Mouse (Mus musculus): Measurements from ENCODE around the gene Nudt10. TPM values are rescaled to one million over a fixed set of nuclear protein-coding genes. Genes with fewer than 3 reads are reported as not detected.
"Not testable (repeated sequence)": the region's sequence is repeated elsewhere in the genome, so short reads cannot be mapped to it uniquely, and the experiment has no call there.

The Nudt10 gene
- polyA plus RNA-seq (2014; fragmentation: Nextera tagmentation; extraction: Ambion mirVana) = 32.7 and 34.6 TPM in 2 replicates

DNA sequence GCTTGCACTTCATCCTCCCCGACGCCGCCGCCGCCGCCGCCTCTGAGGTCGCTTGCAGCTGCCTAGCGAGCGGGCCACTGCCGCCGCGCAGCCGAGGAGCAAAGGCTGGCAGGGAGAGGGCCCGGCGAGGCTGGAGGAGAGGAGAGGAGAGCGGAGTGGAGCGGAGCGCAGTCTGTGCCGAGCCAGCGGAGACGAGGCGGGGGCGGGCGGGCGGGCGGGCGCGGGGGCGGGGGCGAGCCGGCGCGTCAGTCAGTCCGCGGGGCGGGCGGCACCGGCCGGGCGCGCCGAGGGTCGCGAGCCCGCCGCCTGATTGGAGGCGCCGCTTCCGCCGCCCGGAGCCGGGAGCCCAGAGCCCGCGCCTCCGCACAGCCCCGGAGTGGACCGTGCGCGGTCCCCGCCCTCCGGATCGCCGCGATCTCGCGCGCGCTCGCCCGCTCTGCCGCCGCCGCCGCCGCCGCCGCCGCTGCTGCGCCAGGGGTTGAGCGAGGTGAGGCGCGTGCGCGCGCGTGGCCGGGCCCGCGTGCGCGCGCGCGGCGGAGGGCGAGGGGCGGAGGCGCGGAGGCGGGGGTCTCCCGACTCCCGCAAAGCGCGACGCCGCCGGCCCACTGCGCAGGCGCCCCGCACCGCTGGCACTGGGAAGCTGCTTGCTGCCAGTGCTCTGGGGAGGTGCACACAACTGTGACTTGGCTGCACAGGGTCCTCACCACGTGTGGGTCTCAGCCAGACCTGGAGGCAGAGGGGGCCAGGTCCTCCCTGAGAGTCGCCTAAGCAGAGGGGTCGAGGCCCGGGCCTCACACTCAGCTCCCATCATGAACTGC is at the start of gene Nudt10:
Gene Nudt10, minus strand, starts transcription at position 193 of the 818 bp plus-strand sequence.
- H3K27ac ChIP-seq (ENCODE audit: low read depth, low read length); H3K4me1 ChIP-seq (replicated peaks; ENCODE audit: control insufficient read depth, insufficient read depth, low read length); H3K9me3 ChIP-seq (ENCODE audit: control insufficient read depth, low read length); H3K27me3 ChIP-seq (ENCODE audit: control insufficient read depth, insufficient read depth, low read length); H3K9ac ChIP-seq (ENCODE audit: low read depth, low read length); H3K36me3 ChIP-seq (ENCODE audit: control insufficient read depth, insufficient read depth, low read length); DNase-seq (ENCODE audit: low spot score): not testable (repeated sequence)
- peak; percentile 86 for ATAC-seq (ENCODE audit: low FRiP score)
- H3K4me2 ChIP-seq (replicated peaks; ENCODE audit: low read depth, low read length) = peak within 1 kb of the TSS; percentile 33; the same call in 1 of the 2 replicates
- no CpG with 5 or more reads among the region's 116 CpGs for WGBS
- peak within 1 kb of the TSS; percentile 31 for H3K4me3 ChIP-seq (ENCODE audit: low read depth, low read length)

DNA sequence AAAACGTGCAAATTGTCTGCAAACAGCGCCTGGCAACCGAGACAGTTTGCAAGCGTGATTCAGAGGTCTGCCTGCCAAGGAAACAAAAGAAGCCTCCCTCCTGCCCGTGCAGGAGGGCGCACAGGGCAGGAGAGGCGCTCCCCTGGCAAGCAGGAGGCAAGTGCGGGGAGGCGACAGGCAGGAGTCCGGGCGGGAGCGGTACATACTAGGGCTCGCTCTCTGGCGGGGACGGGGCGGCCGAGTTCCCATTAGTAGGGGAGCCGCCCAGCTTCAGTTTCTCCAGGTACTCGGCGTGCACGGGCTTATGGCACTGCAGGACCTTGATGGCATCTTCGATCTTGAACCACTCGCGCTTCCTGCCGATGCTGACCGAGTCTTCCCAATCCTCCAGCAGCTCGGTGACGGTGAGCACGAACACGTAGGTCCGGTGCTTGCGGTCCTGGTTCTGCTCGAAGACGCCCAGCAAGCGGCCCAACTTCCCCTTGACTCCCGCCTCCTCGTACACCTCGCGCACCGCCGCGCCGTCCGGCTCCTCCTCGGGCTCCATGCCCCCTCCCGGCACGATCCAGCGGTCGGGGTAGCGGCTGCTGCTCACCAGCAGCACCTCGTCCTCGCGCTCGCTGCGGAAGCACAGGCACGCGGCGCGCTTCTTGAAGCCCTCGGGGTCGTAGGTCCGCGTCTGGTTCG is 536 bp downstream of the Nudt10 start:
- not testable (repeated sequence) for H3K9ac ChIP-seq (ENCODE audit: low read depth, low read length); H3K27ac ChIP-seq (ENCODE audit: low read depth, low read length); H3K9me3 ChIP-seq (ENCODE audit: control insufficient read depth, low read length); H3K36me3 ChIP-seq (ENCODE audit: control insufficient read depth, insufficient read depth, low read length); H3K27me3 ChIP-seq (ENCODE audit: control insufficient read depth, insufficient read depth, low read length); H3K4me1 ChIP-seq (replicated peaks; ENCODE audit: control insufficient read depth, insufficient read depth, low read length); H3K4me2 ChIP-seq (replicated peaks; ENCODE audit: low read depth, low read length)
- peak overlapping the region; percentile 31 for H3K4me3 ChIP-seq (ENCODE audit: low read depth, low read length)
- peak; percentile 0 for DNase-seq (ENCODE audit: low spot score)
- 40% methylated on average over 1 of the region's 64 CpGs for whole genome bisulfite sequencing
- peak; percentile 77 for ATAC-seq (ENCODE audit: low FRiP score)

DNA sequence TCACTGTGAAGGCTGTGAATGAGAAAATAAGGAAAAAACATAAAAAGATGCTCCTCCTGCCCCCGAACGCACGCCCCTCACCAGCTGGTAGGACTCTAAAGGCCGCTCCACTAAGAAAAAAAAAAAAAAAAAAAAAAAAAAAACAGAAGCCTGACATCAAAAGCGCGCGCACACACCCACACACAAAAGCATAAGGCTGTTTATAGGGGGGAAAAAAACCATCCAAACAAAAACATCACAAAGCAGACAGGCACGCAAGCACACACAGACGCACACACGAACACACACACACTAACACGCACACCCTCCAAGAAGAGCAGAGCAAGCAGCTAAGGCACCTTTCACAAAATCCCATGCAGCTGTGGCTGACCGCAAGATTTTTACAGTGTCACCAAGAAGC is 1.1 kb downstream of the Nudt10 start:
- Histone ChIP-seq H3K4me1 (replicated peaks; ENCODE audit: control insufficient read depth, insufficient read depth, low read length) (no peaks in the 10 kb centered on the region), H3K36me3 (ENCODE audit: control insufficient read depth, insufficient read depth, low read length) (no peaks in the 10 kb centered on the region), H3K27ac (ENCODE audit: low read depth, low read length) (no peak overlapping the region), H3K9me3 (ENCODE audit: control insufficient read depth, low read length) (no peaks in the 10 kb centered on the region), H3K9ac (ENCODE audit: low read depth, low read length) (no peak overlapping the region), H3K4me2 (replicated peaks; ENCODE audit: low read depth, low read length) (peak overlapping the region; percentile 33; the same call in 1 of the 2 replicates), H3K27me3 (ENCODE audit: control insufficient read depth, insufficient read depth, low read length) (no peaks in the 10 kb centered on the region), H3K4me3 (ENCODE audit: low read depth, low read length) (peak overlapping the region; percentile 31)
- WGBS = 14% methylated on average over 11 of the region's 12 CpGs
- DNase-seq (ENCODE audit: low spot score) = peak; percentile 7
- no peak for ATAC-seq (ENCODE audit: low FRiP score)

Other genes with a start within 250 kb of the Nudt10 start
- 11.7 and 12.8 TPM in 2 replicates for gene Nudt11, start 125.6 kb downstream of the Nudt10 start, polyA plus RNA-seq (2014; fragmentation: Nextera tagmentation; extraction: Ambion mirVana)
- not detected in 2 replicates for gene AU022751, start 89.6 kb downstream of the Nudt10 start, polyA plus RNA-seq (2014; fragmentation: Nextera tagmentation; extraction: Ambion mirVana)
- 0.04 TPM in 1 of 2 replicates, not detected in the other for gene Bmp15, start 147.7 kb upstream of the Nudt10 start, polyA plus RNA-seq (2014; fragmentation: Nextera tagmentation; extraction: Ambion mirVana)
- gene Shroom4, start 226.8 kb upstream of the Nudt10 start, polyA plus RNA-seq (2014; fragmentation: Nextera tagmentation; extraction: Ambion mirVana) = 4.5 and 5.6 TPM in 2 replicates